Mouse (Mus musculus) heart, adult 2 months (tissue): ENCODE measurements at regions not wholly inside any gene's neighbourhood (a gene's known extent, or its start where the extent isn't known, plus 50 kb on each side); places are given as distances from the start of the nearest gene placed in this dataset.

Experiments
- CTCF ChIP-seq: fragments of 200-600 bp; IDR thresholded peaks from 2 replicates; pipeline ENCODE4 v1.8.1; 2022; ENCODE audit warnings: antibody characterized with exemption, mild to moderate bottlenecking, moderate library complexity
- EP300 ChIP-seq: fragments of 200-500 bp; IDR thresholded peaks from 2 replicates; pipeline ENCODE4 v1.6.1; 2011; ENCODE audit warnings: low read depth, low read length, control low read depth; ENCODE audit not compliant: insufficient read depth
- POLR2A ChIP-seq: fragments of 200-500 bp; IDR thresholded peaks from 2 replicates; pipeline ENCODE4 v1.6.1; 2011; ENCODE audit warnings: mild to moderate bottlenecking, low read depth, low read length, control low read depth; ENCODE audit not compliant: insufficient read depth

DNA sequence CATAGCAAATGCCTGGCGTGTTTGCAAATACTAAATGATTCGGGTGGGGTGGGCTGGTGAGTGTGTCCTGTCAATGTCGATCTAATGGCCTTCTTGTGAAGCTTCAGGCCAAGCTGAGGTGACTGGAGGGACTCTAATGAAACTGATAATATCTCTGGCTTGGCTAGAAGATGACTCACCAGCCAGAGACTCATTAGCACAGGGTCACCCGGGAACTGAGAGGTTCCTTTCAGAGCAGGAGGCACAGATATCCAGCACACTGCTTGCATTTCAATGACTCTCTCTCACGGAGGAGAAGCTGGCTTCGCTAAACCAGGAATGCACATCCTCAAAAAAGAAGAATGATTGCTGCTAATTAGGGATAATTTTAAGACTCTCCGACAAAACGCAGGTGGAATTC lies 349.8 kb downstream of the Lpin1 start:
- TF ChIP-seq CTCF (no peak), EP300 (no peak), POLR2A (no peak)
